Mouse (Mus musculus) olfactory bulb, adult 2 months (tissue): ENCODE measurements around the gene Abhd15.

Experiments used
- CTCF ChIP-seq: fragments of 200-500 bp; IDR thresholded peaks from 2 replicates; pipeline ENCODE4 v1.5.1; 2012; ENCODE audit warnings: low read depth, mild to moderate bottlenecking, low read length, moderate library complexity; ENCODE audit not compliant: insufficient read depth
- POLR2A ChIP-seq: fragments of 200-500 bp; IDR thresholded peaks from 2 replicates; pipeline ENCODE4 v1.6.1; 2012; ENCODE audit warnings: mild to moderate bottlenecking, low read depth, low read length, moderate library complexity; ENCODE audit not compliant: insufficient read depth

DNA sequence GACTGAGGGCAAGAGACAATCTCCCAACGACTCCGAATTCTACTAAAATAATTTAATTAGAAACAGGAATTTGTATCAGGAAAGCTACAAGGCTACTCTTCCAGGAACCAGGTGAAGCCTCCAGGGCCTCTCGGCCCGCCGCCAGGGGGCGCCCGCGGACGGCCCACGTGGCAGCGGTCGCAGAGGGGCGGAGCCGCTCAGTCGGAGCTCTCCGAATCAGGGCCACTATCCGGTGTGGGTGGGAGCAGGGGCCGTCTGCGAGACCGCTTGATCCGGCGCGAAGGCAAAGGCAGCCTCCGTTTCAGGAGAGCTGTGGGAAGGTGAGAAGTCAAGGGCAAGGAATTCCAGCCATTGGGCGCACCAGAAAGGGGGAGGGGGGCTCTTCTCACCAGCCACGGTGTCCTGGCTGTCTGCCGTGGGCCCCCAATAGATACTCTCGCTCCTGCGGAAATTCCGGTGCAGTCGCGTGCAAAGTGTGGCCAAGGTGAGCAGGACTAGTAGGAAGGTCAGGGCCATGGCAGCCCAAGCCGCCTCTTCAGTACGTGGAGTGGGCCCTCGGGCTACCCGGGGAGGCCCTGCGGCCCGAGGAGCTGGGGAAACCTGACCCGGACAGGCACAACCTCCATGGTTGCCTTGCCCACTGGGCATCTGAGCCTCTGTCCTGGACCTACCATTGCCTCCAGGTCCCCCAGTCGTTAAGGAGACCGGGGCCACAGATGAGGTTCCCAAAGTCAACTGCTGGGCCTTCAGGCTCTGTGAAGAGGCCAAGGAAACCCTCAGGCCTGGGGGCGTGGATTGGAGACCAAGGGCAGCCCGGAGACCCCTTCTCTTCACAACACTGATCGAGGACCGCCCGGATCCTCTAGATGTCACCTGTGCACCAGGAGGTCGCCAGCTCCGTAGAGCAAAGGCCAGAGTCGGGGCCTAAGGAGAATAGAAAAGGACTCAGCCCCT lies 6.6 kb upstream of the Abhd15 start:
- TF ChIP-seq POLR2A, result 0 out of 2 replicates have a peak, but pooled peaks have one; percentile 27
- TF ChIP-seq CTCF, result peak; percentile 85
